Mouse (Mus musculus) small intestine, adult 2 months (tissue): ENCODE measurements around the gene Gm9913. TPM values are rescaled to one million over a fixed set of nuclear protein-coding genes. Genes with fewer than 3 reads are reported as not detected.
A peak's percentile ranks its signal among the peaks of the same experiment; 100 is the strongest.

ENCODE experiments used
- H3K27ac ChIP-seq: fragments of 200-500 bp; 2 replicates; pipeline ENCODE4 v1.5.1; 2012; ENCODE audit warnings: low read depth, low read length, control low read depth, inconsistent platforms; ENCODE audit not compliant: insufficient read depth
- H3K27me3 ChIP-seq: fragments of 200-500 bp; 2 replicates; pipeline ENCODE4 v1.6.1; 2012; ENCODE audit warnings: mild to moderate bottlenecking, moderate library complexity, low read length, inconsistent platforms; ENCODE audit not compliant: control insufficient read depth, insufficient read depth
- H3K36me3 ChIP-seq: fragments of 200-500 bp; 2 replicates; pipeline ENCODE4 v1.6.1; 2012; ENCODE audit warnings: mild to moderate bottlenecking, low read length, control low read depth, inconsistent platforms; ENCODE audit not compliant: control insufficient read depth, insufficient read depth
- H3K4me1 ChIP-seq: fragments of 200-500 bp; 2 replicates; pipeline ENCODE4 v1.6.1; 2012; ENCODE audit warnings: low read length, inconsistent platforms, mixed read lengths; ENCODE audit not compliant: control insufficient read depth, insufficient read depth, insufficient read length
- H3K4me3 ChIP-seq: fragments of 200-500 bp; 2 replicates; pipeline ENCODE4 v1.5.1; 2012; ENCODE audit warnings: low read depth, mild to moderate bottlenecking, control low read depth, inconsistent platforms, low read length, moderate library complexity
- CTCF ChIP-seq: fragments of 200-500 bp; IDR thresholded peaks from 2 replicates; pipeline ENCODE4 v1.5.1; 2012; ENCODE audit warnings: low read depth, mild to moderate bottlenecking, control low read depth, inconsistent platforms, low read length, moderate library complexity, mixed read lengths; ENCODE audit not compliant: insufficient replicate concordance, insufficient read length; ENCODE audit errors: extremely low read depth
- POLR2A ChIP-seq: fragments of 200-500 bp; IDR thresholded peaks from 2 replicates; pipeline ENCODE4 v1.6.1; 2012; ENCODE audit warnings: low read depth, mild to moderate bottlenecking, control low read depth, inconsistent platforms, low read length, moderate library complexity
- whole genome bisulfite sequencing: fragments of 180-500 bp; shearing (Covaris S2); methylation state at CpG from one replicate; pipeline ENCODE4 v1.1.7; 2018; 5-methylcytosine and 5-hydroxymethylcytosine counted together
- polyA plus RNA-seq: library from polyadenylated mRNA; depleted of rRNA; stranded (reverse); fragments of >200 nt; gene quantifications from 2 replicates; pipeline ENCODE4 v1.2.3, GENCODE M21; 2012; rRNA removed

The Gm9913 gene
- polyA plus RNA-seq, result 0.17 and 0.18 TPM in 2 replicates

GRCm38 (mm10) chr2:125505006-125505745, at the start of gene Gm9913:
Gene Gm9913 (plus strand): TSS chr2:125505089.
- H3K4me1 ChIP-seq, result peaks cover 6% of the 10 kb centered on the region
- no peaks in the 10 kb centered on the region for H3K36me3 ChIP-seq
- H3K27me3 ChIP-seq, result peaks cover 16% of the 10 kb centered on the region
- peak within 1 kb of the TSS; percentile 83 for H3K27ac ChIP-seq
- 4% methylated on average over 45 of the region's 45 CpGs for WGBS
- TF ChIP-seq CTCF (no peak), POLR2A (no peak)
- peak within 1 kb of the TSS; percentile 73 for H3K4me3 ChIP-seq

GRCm38 (mm10) chr2:125456059-125456789, 48.7 kb upstream of the Gm9913 start:
- WGBS, result 62% methylated on average over 15 of the region's 15 CpGs
- TF ChIP-seq CTCF (no peak), POLR2A (no peak)

DNA sequence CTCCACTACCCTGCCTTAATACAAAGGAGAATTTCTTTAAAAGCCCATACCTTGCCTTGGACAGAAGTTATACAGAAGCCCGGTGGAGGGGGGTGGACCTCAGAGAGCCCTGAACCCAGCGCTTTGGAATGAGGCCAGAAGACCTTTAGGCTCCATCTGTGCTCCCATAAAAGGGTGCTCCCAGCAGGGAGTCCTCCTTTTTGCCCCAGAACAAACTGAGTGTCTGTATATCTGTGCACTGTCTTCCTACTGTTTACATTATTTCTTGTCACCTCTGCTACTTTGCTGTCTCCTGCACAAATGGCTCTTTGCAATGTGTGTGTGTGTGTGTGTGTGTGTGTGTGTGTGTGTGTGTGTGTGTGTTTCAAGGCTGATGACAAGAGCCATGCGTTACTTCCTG, 45.8 kb upstream of the Gm9913 start:
- H3K36me3 ChIP-seq, result no peaks in the 10 kb centered on the region
- H3K4me3 ChIP-seq, result no peak overlapping the region
- H3K4me1 ChIP-seq, result no peaks in the 10 kb centered on the region; the same call in 1 of the 2 replicates
- no peaks in the 10 kb centered on the region for H3K27me3 ChIP-seq
- H3K27ac ChIP-seq, result no peak overlapping the region
- TF ChIP-seq CTCF, result no peak
- no peak for TF ChIP-seq POLR2A
- WGBS, result 66% methylated on average over 3 of the region's 3 CpGs

More at GRCm38 (mm10) chr2:125456059-125456789, 48.7 kb upstream of the Gm9913 start:
- Histone ChIP-seq H3K4me1 (no peaks in the 10 kb centered on the region; the same call in 1 of the 2 replicates), H3K27ac (no peak overlapping the region), H3K36me3 (no peaks in the 10 kb centered on the region), H3K27me3 (no peaks in the 10 kb centered on the region), H3K4me3 (no peak overlapping the region)

- WGBS, result 69% methylated on average over 6 of the region's 6 CpGs
- H3K27ac ChIP-seq, result no peak overlapping the region
- H3K4me3 ChIP-seq, result no peak overlapping the region
- TF ChIP-seq CTCF, result no peak
- no peak for TF ChIP-seq POLR2A
- H3K27me3 ChIP-seq, result no peaks in the 10 kb centered on the region
- no peaks in the 10 kb centered on the region; the same call in 1 of the 2 replicates for H3K36me3 ChIP-seq
- H3K4me1 ChIP-seq, result no peaks in the 10 kb centered on the region
Observed at GRCm38 (mm10) chr2:125464036-125464435, 40.9 kb upstream of the Gm9913 start.

DNA sequence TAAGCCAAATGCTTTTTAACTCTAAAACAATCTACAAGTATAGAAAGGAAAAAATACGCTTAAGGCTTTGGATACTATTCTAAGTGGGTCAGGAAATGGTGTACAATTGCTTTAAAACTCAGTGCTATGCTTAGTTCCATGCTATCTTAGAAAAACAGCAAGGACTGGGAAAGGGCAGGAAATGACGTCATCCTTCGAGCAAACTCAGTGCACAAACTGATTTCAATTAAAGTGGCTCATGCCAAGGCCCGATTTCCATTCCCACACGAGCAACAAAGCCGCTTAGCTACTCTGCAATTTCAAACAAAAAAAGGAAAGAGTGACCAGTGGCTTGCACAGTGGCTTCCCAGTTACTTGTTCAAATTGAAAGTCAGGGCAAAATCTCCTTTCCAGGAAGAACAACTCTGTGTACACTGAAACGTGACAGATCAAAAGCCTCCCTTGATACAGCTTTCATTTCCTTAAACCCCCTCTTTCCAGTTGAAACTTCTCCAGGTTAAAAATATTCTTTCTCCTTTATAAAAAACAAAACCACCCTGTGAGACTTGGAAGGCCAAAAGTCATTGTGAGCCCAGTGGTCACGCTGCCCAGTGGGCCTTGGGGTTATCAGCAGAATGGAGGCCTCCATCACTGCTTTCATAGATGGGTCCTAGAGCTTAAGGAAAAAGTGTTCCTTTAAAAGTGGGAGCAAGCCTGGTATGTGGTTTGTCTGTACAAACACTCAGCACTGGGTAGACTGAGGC, 34.2 kb upstream of the Gm9913 start:
- no peaks in the 10 kb centered on the region for H3K27me3 ChIP-seq
- no peak overlapping the region for H3K4me3 ChIP-seq
- 54% methylated on average over 8 of the region's 8 CpGs for WGBS
- H3K36me3 ChIP-seq, result no peaks in the 10 kb centered on the region
- H3K4me1 ChIP-seq, result no peaks in the 10 kb centered on the region
- peak overlapping the region; percentile 18; the same call in 1 of the 2 replicates for H3K27ac ChIP-seq
- no peak for TF ChIP-seq CTCF
- no peak for TF ChIP-seq POLR2A

DNA sequence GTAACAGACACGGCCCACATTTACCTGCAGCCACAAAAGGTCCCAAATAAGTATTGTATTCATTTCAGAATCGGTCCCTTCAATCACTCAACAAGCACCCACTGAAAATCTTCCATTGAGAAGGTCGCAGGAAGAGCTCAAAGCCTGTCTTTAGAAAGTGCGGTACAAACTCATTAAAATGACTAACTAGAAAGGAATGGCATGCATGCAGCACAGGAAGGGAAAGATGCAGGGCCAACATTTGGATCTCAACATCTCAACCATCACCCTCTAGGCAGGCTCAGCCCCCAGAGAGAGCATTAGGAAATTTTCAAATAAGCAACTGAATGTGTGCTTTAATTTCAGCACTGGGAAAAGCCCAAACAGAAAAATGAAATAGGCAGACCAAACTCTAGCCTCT, 33.2 kb upstream of the Gm9913 start:
- Histone ChIP-seq H3K4me3 (no peak overlapping the region), H3K36me3 (no peaks in the 10 kb centered on the region), H3K27ac (no peak overlapping the region), H3K4me1 (no peaks in the 10 kb centered on the region), H3K27me3 (no peaks in the 10 kb centered on the region)
- WGBS, result 76% methylated on average over 4 of the region's 4 CpGs
- TF ChIP-seq CTCF (no peak), POLR2A (no peak)
